Mouse (Mus musculus) brain, embryonic 14.5 days (tissue): ENCODE results near the gene Ube2o.

Experiments
- CTCF ChIP-seq: fragments of 200-500 bp; IDR thresholded peaks from 2 replicates; pipeline ENCODE4 v1.5.1; 2012; ENCODE audit warnings: inconsistent platforms, mild to moderate bottlenecking, moderate library complexity, borderline replicate concordance; ENCODE audit not compliant: insufficient read depth, insufficient read length; ENCODE audit errors: extremely low read depth
- POLR2A ChIP-seq: fragments of 200-500 bp; IDR thresholded peaks from 2 replicates; pipeline ENCODE4 v1.6.1; 2012; ENCODE audit warnings: mild to moderate bottlenecking, inconsistent platforms, borderline replicate concordance; ENCODE audit not compliant: poor library complexity, insufficient read depth, insufficient read length, severe bottlenecking; ENCODE audit errors: extremely low read depth

DNA sequence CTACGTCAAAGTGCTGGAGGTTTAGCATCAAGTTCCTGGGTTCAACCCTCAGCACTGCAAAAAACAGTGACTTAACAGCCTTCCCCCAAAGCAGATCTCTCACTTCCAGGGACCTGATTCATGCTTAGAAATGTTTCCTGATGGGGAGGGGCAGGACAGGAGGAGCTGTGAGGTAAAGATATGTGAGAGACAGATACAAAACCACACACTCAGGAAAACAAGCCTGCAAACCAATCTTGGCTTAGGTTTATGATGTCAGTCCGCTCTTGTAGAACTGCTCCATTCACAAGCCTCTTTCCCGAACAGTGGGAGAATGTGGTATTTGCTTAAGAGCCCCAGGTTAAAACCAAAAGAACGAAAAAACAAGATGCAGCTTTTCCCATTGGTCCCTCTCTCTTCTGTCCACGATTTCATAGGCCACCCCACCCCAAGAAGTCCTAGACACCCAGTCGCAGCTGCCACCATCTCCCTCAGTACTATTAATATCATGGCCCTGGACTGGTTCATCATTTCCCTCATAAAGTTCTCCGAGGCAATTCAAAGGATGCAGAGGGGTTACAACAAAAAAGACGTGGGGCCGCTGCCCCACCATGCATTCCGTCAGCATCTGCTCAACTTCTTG, 1.1 kb downstream of the Ube2o start:
- TF ChIP-seq CTCF (no peak), POLR2A (no peak)
